Mouse (Mus musculus): Measurements from ENCODE around the gene Tmem164. TPM values are rescaled to one million over a fixed set of nuclear protein-coding genes. Genes with fewer than 3 reads are reported as not detected.

Tmem164 gene
- polyA plus RNA-seq, 1 experiment from 2014 or later, result 55.3 TPM

DNA sequence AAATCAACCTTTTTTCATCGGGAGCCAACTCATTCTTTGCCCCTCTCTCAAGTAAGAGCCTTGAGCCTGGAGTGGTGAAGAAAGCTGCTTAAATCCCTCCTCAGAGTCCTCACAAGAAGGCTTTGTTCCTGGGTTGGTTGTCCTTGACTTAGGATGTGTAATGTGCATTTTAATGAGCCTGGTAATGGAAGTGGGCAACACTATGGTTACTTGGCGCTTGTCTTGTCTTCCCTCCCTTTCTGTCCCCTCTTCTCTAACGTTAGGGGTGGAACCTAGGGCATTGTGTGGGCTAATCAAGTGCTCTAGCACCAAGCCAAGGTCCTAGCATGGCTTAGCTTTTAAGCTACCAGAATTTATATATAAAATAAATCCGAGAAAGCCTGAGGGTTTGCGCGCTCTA lies 88.5 kb downstream of the Tmem164 start:
- H3K36me3 ChIP-seq, result peaks cover 24% of the 10 kb centered on the region; the same call in 1 of the 2 replicates
- no peak for DNase-seq (ENCODE audit: low spot score)
- 91% methylated on average over 6 of the region's 6 CpGs for WGBS
- no peak overlapping the region for H3K27ac ChIP-seq
- no peak overlapping the region for H3K4me3 ChIP-seq
- peaks cover 6% of the 10 kb centered on the region; the same call in 1 of the 2 replicates for H3K27me3 ChIP-seq (ENCODE audit: insufficient read depth, poor library complexity, severe bottlenecking)
- no peaks in the 10 kb centered on the region for H3K9me3 ChIP-seq
- H3K4me1 ChIP-seq, result no peaks in the 10 kb centered on the region

DNA sequence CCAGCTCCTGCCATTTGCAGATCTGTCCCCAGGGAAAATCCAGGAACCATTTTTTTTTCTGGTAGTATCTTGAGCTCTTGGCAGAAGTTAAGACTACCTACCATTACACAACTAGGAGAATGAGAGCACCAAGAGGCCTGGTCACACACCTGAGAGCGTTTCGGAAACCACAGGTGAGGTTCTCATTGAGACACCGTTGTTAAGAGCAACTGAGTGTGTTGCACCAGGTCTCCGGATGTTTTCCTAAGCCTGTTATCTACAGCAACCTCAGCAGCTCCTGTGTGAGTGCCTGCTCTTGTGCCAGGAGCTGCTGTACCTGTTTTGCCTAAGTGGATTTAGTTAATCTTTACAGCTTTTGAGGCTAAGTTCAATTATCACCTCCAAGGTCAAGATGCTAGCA lies 92.5 kb downstream of the Tmem164 start:
- DNase-seq (ENCODE audit: low spot score), result no peak
- H3K4me1 ChIP-seq, result no peaks in the 10 kb centered on the region
- H3K4me3 ChIP-seq, result no peak overlapping the region
- H3K9me3 ChIP-seq, result no peaks in the 10 kb centered on the region
- peaks cover 6% of the 10 kb centered on the region; the same call in 1 of the 2 replicates for H3K27me3 ChIP-seq (ENCODE audit: insufficient read depth, poor library complexity, severe bottlenecking)
- WGBS, result 79% methylated on average over 4 of the region's 4 CpGs
- H3K36me3 ChIP-seq, result peaks cover 32% of the 10 kb centered on the region; the same call in 1 of the 2 replicates
- no peak overlapping the region for H3K27ac ChIP-seq

DNA sequence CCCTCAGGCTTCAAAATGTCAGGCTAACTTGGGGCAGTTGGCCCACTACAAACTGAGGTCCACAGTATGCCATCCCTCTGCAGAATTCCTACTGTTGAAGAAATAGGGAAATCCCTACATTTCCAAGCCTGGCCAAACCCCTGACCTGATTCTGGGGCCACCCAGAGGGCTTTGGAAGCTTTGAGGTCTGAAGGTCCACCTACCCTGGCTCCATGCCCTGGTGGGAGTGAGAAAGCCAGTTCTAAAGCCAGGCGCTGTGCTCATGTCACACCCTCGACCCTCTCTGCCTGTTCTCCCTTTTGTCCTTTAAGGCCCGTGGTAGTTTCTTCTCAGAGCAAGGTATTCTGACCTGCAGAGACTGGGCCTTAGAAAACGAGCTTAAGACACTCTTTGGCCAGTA lies 94.9 kb downstream of the Tmem164 start:
- no peak overlapping the region for H3K27ac ChIP-seq
- H3K36me3 ChIP-seq, result peaks cover 23% of the 10 kb centered on the region; the same call in 1 of the 2 replicates
- H3K9me3 ChIP-seq, result no peaks in the 10 kb centered on the region
- peaks cover 6% of the 10 kb centered on the region; the same call in 1 of the 2 replicates for H3K27me3 ChIP-seq (ENCODE audit: insufficient read depth, poor library complexity, severe bottlenecking)
- 0 out of 2 replicates have a peak, but pooled peaks cover 4% of the 10 kb centered on the region for H3K4me1 ChIP-seq
- no peak overlapping the region for H3K4me3 ChIP-seq
- WGBS, result 68% methylated on average over 4 of the region's 4 CpGs
- DNase-seq (ENCODE audit: low spot score), result no peak

DNA sequence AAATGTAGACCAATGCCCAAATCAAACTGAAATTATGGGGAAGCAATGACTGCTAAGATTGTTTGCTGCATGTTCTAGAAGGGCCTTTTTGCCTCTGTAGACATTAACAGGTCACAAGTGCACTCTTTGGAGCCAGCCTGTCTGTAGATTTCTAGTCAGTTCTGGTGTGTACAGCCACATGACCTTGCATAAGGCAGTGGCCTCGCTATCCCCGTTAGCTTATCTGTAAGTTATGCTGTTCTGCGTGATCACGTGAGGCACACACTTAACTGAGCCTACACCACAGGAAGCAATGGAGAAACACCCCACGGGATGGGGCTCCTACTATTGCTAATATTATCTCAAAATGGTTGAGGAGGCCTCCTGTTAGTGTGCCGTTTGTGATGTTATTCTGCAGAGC lies 97.4 kb downstream of the Tmem164 start:
- 36% methylated on average over 6 of the region's 6 CpGs for WGBS
- no peaks in the 10 kb centered on the region for H3K9me3 ChIP-seq
- peak overlapping the region; percentile 81 for H3K27ac ChIP-seq
- H3K27me3 ChIP-seq (ENCODE audit: insufficient read depth, poor library complexity, severe bottlenecking), result no peaks in the 10 kb centered on the region
- H3K4me1 ChIP-seq, result 0 out of 2 replicates have a peak, but pooled peaks cover 4% of the 10 kb centered on the region
- peak; percentile 79 for DNase-seq (ENCODE audit: low spot score)
- peaks cover 17% of the 10 kb centered on the region; the same call in 1 of the 2 replicates for H3K36me3 ChIP-seq
- no peak overlapping the region for H3K4me3 ChIP-seq

DNA sequence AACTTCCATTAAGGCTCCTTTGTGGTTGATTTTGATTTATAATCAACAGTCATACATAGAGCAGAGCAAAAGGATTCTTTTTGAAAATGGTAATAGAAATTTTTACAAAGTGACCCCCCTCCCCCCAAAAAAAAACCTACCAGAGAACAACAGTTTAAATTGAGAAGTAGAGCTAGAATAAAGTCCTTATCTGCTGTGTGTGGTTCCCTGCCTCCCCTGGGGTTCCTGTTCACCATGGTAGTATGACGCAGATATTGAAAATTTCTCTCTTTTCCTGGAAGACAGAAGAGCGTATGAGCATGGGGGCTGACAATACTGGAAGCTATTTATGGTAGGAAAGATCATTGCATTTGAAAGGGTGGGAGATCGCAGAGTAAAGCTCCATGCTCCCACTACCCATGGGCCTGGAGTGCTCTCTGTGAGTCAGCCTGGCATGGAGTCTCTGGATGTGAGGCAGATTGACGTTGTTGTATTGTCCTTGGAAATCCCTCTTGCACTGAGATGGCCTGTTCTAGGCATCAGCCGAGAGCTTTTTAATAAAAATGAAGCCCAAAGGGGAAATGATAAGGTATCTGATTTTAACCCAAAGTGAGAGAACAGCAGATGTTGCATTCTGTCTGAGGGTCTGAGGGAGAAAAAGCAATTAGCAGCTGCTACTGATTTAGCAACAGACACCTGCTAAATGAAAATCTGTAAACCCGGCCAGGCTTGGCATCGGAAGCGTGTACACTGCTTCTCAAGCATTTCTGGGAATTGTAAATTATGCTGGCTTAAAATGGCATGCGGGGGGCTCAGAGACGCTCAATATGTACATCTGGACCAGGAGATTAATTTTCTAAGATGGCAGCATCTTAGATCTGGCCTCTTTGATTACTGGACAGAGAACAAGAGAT lies 105.2 kb downstream of the Tmem164 start:
- H3K9me3 ChIP-seq, result no peaks in the 10 kb centered on the region
- peaks cover 14% of the 10 kb centered on the region; the same call in 1 of the 2 replicates for H3K36me3 ChIP-seq
- no peaks in the 10 kb centered on the region for H3K27me3 ChIP-seq (ENCODE audit: insufficient read depth, poor library complexity, severe bottlenecking)
- no peak overlapping the region for H3K27ac ChIP-seq
- H3K4me3 ChIP-seq, result no peak overlapping the region
- no peak for DNase-seq (ENCODE audit: low spot score)
- 88% methylated on average over 10 of the region's 10 CpGs for WGBS
- H3K4me1 ChIP-seq, result no peaks in the 10 kb centered on the region

DNA sequence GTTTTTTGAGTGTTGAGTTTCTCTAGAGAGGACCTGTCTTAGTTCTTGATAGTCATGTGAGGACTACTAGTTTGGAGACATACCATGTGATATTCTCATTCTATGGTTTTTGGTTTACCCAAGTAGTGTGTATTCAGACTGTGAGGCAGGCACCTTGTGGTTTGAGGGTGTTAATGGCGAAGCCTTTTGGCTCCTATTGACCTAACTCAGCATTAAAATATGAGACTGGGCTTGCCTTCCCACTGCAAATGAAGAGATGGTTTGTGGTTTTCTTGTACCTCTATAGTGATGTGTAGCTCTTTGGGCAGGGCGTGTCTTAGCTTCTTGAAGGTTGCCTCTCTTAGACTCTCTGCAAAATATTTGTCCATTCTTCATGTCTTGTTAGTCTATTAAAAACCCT lies 111.0 kb downstream of the Tmem164 start:
- no peak overlapping the region for H3K27ac ChIP-seq
- H3K4me1 ChIP-seq, result no peaks in the 10 kb centered on the region; the same call in 1 of the 2 replicates
- no peaks in the 10 kb centered on the region for H3K27me3 ChIP-seq (ENCODE audit: insufficient read depth, poor library complexity, severe bottlenecking)
- no peaks in the 10 kb centered on the region for H3K9me3 ChIP-seq
- no peak for DNase-seq (ENCODE audit: low spot score)
- 86% methylated on average over 2 of the region's 2 CpGs for WGBS
- no peak overlapping the region for H3K4me3 ChIP-seq
- H3K36me3 ChIP-seq, result peaks cover 3% of the 10 kb centered on the region; the same call in 1 of the 2 replicates

DNA sequence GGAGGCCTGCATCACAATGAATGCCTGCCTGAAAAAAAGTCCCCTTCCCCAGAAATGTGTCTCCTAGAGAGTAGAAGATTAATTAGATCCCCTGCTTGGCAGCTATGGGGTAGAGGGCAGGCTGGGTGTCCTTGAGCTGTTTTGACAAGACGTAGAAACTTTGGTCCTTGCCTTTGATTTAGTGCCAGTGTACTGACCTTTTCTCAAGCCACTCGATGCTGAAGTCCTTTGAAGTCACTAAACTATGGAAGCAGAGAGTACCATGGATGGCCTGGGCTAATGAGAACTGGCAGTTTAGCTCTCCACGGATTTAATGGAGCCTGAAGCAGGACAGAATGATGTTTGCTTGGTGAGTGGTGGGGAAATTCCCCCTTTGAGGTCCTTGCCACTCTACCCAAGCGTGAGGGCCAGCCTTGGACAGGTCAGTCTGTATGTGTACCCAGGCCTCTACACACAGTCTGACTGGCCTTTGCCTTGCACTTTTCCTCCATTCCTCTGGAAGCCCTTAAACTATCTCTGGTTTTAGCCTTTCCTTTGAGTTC lies 112.9 kb downstream of the Tmem164 start:
- H3K27ac ChIP-seq, result peak overlapping the region; percentile 59
- DNase-seq (ENCODE audit: low spot score), result no peak

DNA sequence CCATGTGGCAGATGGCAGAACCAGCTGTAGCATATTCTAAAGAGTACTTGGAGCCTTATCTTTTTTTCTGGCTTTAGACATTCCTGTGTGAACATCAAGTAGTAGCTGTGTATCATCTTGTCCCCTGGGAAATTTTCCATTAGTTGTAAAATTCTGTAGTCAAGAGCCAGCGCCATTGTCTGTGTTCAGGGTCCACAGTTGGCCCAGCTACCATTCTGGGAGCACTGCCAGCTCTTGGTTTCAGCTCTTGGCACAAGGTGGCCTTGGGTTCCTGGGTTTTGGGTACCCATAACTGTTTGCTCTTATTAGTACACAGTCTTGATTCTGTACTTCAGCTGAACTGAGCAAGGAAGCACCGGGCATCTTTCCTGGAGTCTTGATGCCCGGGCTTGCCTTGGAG lies 123.4 kb downstream of the Tmem164 start:
- Histone ChIP-seq H3K27ac (no peak overlapping the region), H3K4me1 (0 out of 2 replicates have a peak, but pooled peaks cover 3% of the 10 kb centered on the region), H3K27me3 (ENCODE audit: insufficient read depth, poor library complexity, severe bottlenecking) (no peaks in the 10 kb centered on the region), H3K4me3 (no peak overlapping the region), H3K9me3 (no peaks in the 10 kb centered on the region), H3K36me3 (peaks cover under 1% of the 10 kb centered on the region; the same call in 1 of the 2 replicates)
- WGBS, result 90% methylated on average over 3 of the region's 3 CpGs
- no peak for DNase-seq (ENCODE audit: low spot score)

More for the DNA sequence above, 112.9 kb downstream of the Tmem164 start:
- Histone ChIP-seq H3K9me3 (no peaks in the 10 kb centered on the region), H3K36me3 (0 out of 2 replicates have a peak, but pooled peaks cover 3% of the 10 kb centered on the region), H3K4me3 (no peak overlapping the region), H3K4me1 (no peaks in the 10 kb centered on the region; the same call in 1 of the 2 replicates), H3K27me3 (ENCODE audit: insufficient read depth, poor library complexity, severe bottlenecking) (no peaks in the 10 kb centered on the region)
- WGBS, result 66% methylated on average over 4 of the region's 4 CpGs

DNA sequence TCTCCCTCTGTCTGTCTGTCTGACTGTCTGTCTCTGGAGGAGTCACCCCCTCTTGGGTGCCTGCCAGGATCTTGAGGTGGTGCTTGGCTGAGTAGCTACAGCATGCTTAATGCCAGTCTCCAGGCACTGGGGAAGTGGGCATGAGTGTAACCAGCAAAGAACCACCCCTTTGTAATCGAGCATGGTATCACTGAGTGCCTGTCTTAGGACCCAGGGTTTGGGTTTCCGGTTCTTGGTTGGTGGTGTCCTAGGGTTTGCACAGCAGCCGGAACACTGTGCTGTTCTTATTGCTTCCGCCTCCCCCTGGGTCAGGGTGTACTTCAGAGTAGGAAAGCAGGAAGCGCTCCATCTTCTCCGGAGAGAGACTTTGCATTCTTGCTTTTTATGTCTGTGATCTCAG lies 124.9 kb downstream of the Tmem164 start:
- Histone ChIP-seq H3K4me1 (0 out of 2 replicates have a peak, but pooled peaks cover 3% of the 10 kb centered on the region), H3K27me3 (ENCODE audit: insufficient read depth, poor library complexity, severe bottlenecking) (no peaks in the 10 kb centered on the region), H3K27ac (no peak overlapping the region), H3K4me3 (no peak overlapping the region), H3K36me3 (no peaks in the 10 kb centered on the region; the same call in 1 of the 2 replicates), H3K9me3 (no peaks in the 10 kb centered on the region)
- 78% methylated on average over 6 of the region's 6 CpGs for WGBS
- no peak for DNase-seq (ENCODE audit: low spot score)

DNA sequence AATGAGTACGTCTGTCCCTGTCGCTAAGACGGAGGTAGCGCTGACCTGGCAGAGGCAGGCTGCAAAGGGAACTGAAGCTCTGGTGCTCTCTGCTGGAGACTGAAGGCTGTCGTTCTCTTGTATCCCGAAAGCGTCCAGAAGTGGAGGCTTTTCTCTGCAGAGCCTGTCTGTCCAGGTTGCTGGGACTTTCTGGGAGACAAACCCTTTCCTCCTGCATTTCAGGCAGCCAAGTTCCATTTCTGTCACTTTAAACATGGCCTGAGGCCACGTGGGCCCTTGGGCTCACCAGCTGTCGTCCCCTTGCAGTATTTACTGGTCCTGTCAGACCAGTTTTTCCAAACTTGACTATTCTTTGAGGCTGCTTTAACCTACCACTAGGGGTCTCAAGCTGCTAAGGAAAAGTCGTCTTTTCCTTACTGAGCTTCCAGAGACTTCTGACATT lies 125.4 kb downstream of the Tmem164 start:
- H3K27me3 ChIP-seq (ENCODE audit: insufficient read depth, poor library complexity, severe bottlenecking), result no peaks in the 10 kb centered on the region
- H3K4me1 ChIP-seq, result 0 out of 2 replicates have a peak, but pooled peaks cover 3% of the 10 kb centered on the region
- no peak overlapping the region for H3K4me3 ChIP-seq
- no peaks in the 10 kb centered on the region for H3K9me3 ChIP-seq
- 37% methylated on average over 10 of the region's 10 CpGs for WGBS
- no peaks in the 10 kb centered on the region; the same call in 1 of the 2 replicates for H3K36me3 ChIP-seq
- DNase-seq (ENCODE audit: low spot score), result no peak
- H3K27ac ChIP-seq, result no peak overlapping the region

DNA sequence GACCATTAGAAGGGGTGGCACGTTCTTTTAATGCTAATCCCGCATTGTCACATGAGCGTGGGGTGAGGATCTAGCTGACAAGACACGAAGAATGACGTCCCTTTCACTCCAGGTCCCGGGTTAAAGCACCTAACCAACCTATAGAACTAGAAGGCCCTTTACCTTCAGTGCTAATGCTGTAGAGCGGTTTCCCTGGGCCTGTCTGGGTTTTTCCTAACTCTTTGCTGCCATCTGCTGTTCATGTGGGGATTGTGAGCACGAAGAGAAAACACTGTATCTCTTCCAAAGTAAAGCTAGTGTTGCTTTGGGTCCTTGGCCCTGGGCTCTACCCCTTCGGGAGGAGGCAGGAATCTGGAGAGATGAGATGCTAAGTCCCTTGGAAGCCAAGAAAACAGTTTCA lies 127.2 kb downstream of the Tmem164 start:
- H3K9me3 ChIP-seq, result no peaks in the 10 kb centered on the region
- WGBS, result 53% methylated on average over 9 of the region's 9 CpGs
- H3K27me3 ChIP-seq (ENCODE audit: insufficient read depth, poor library complexity, severe bottlenecking), result no peaks in the 10 kb centered on the region
- H3K27ac ChIP-seq, result no peak overlapping the region
- H3K4me3 ChIP-seq, result no peak overlapping the region
- H3K4me1 ChIP-seq, result 0 out of 2 replicates have a peak, but pooled peaks cover 3% of the 10 kb centered on the region
- H3K36me3 ChIP-seq, result peaks cover 2% of the 10 kb centered on the region; the same call in 1 of the 2 replicates
- DNase-seq (ENCODE audit: low spot score), result no peak

DNA sequence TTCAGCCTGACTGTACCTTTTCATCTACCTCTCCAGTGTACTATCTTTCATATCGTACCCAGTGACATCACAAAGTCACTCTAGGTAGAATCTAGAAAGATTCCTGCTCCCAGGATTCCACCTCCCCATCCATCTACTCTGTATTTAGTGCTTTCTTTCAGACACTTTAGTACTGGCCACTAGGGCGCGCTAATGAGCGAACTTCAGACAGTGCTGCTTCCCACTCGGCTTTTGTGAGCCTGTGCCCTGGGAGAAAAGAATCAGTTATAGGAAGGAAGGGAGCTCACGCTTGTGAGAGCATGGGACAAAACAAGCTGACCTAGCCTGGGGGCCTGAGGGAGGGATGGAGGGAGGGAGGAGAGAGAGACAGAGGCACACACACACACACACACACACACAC lies 131.9 kb downstream of the Tmem164 start:
- Histone ChIP-seq H3K36me3 (peaks cover 2% of the 10 kb centered on the region; the same call in 1 of the 2 replicates), H3K27ac (no peak overlapping the region), H3K27me3 (ENCODE audit: insufficient read depth, poor library complexity, severe bottlenecking) (no peaks in the 10 kb centered on the region), H3K4me1 (no peaks in the 10 kb centered on the region), H3K9me3 (no peaks in the 10 kb centered on the region), H3K4me3 (no peak overlapping the region)
- 20% methylated on average over 6 of the region's 6 CpGs for WGBS
- DNase-seq (ENCODE audit: low spot score), result no peak

Measured in heart, embryonic 10.5 days (tissue).